Mouse (Mus musculus): Measurements from ENCODE around the gene Chrm5. TPM values are rescaled to one million over a fixed set of nuclear protein-coding genes. Genes with fewer than 3 reads are reported as not detected.

Chrm5 gene
- polyA plus RNA-seq, 1 experiment from 2014 or later, result not detected

DNA sequence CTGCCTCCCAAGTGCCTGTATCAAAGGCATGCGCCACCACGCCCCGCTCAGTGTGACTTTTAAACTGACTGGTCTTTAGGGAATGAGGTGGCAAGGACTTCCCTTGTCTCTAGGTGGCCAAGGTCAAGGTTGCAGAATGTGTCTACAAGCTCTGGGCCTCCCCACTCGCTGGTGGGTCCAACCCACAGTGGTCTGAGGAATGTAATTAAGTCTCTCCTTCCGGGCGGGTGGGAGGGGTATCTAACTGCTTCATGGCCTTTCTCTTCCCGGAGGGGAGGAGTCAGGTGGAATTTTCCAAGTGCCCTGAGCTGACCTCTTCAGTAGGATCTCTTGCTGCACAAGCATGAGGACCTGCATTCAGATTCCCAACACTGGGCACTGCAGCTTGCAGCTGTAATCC is 17.3 kb upstream of the Chrm5 start:
- WGBS, result 66% methylated on average over 7 of the region's 7 CpGs

DNA sequence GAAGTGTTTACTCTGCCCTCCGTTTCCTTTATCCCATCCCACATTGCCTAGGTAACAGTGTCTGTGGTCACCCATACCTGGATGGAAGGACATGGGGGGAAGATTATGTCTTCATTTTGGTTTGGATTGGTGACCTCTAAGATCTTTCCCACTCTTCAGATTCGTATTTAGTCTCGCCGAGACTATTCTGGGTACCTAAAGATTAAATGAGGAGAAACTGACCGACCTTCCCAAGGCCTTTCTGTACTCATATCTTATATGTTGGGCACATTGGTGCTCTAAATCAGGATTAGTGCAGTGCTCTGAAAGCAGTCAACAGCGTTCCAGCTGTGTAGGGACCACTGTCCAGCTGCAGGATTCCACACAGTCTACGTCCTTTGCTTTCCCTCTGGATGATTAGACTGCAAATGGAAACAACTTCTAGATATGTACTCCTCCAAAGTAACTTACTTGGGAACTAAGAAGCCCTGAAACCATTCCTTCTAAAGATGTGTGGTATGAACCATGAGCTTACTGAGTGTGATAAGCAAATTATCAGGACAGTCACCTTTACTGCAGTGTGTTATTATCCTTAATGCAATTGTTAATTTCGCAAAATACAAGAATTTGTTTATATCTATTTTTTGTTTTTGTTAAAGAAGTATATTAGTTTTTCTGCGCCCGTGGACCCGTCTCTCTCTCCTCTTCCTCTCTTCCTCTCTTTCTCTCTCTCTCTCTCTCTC is 13.1 kb upstream of the Chrm5 start:
- H3K4me1 ChIP-seq (replicated peaks), result peaks cover 17% of the 10 kb centered on the region
- no peaks in the 10 kb centered on the region for H3K27me3 ChIP-seq
- peak overlapping the region; percentile 91 for H3K9ac ChIP-seq
- no peaks in the 10 kb centered on the region for H3K9me3 ChIP-seq (replicated peaks)
- H3K27ac ChIP-seq, result peak overlapping the region; percentile 99
- H3K4me2 ChIP-seq, result peak overlapping the region; percentile 76
- ATAC-seq (replicated peaks; ENCODE audit: insufficient number of reproducible peaks, insufficient read depth, low FRiP score, low read depth), result peak; percentile 1; the same call in 1 of the 2 replicates
- H3K36me3 ChIP-seq, result no peaks in the 10 kb centered on the region
- WGBS, result 37% methylated on average over 11 of the region's 11 CpGs
- H3K4me3 ChIP-seq, result peak overlapping the region; percentile 74

More for the DNA sequence above, 17.3 kb upstream of the Chrm5 start:
- no peak for ATAC-seq (replicated peaks; ENCODE audit: insufficient number of reproducible peaks, insufficient read depth, low FRiP score, low read depth)
- Histone ChIP-seq H3K27ac (0 out of 2 replicates have a peak overlapping the region, but pooled peaks have one; percentile 4), H3K4me3 (no peak overlapping the region), H3K9ac (no peak overlapping the region), H3K4me1 (replicated peaks) (peaks cover 16% of the 10 kb centered on the region), H3K27me3 (no peaks in the 10 kb centered on the region), H3K36me3 (no peaks in the 10 kb centered on the region), H3K9me3 (replicated peaks) (no peaks in the 10 kb centered on the region), H3K4me2 (no peak overlapping the region)

DNA sequence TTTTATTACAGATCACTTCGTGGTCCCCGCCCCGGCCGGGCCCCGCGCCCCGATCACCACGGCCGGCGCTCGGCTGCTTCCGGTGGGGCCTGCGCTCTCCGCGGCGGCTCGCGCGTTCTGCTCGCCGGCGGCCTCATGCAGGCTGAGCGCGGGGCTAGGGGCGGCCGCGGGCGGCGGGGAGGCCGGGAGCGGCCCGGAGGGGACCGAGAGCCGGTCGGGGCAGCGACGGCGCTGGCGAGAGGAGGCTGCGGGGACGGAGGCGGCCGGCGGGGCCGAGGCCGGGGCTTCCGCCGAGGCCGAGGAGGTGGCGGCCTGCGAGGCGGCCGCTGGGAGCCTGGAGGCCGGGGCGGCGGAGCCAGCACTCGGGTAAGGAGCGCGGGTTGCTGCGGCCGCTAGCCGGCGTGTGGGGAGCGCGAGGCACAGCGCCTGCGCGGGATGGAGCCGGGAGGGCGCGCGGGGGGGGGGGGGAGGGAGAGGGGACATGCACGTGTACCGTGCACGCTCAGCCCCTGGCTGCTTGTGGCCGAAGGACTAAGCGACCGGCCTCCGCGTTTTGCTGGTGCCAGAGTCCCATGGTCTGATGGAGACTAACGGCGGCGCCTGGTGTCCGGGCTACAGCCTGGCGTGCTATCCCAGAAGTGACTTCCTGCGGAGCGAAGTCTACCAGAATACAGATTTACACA is 12.4 kb upstream of the Chrm5 start, which contains the start of gene Aven:
TSS of gene Aven (plus strand) at position 109 of the 683 bp plus-strand sequence.
- ATAC-seq (replicated peaks; ENCODE audit: insufficient number of reproducible peaks, insufficient read depth, low FRiP score, low read depth), result peak; percentile 94
- no peaks in the 10 kb centered on the region for H3K9me3 ChIP-seq (replicated peaks)
- H3K4me3 ChIP-seq, result peak within 1 kb of the TSS; percentile 74
- H3K27me3 ChIP-seq, result no peaks in the 10 kb centered on the region
- peaks cover 15% of the 10 kb centered on the region for H3K4me1 ChIP-seq (replicated peaks)
- H3K9ac ChIP-seq, result peak within 1 kb of the TSS; percentile 91
- peak within 1 kb of the TSS; percentile 99 for H3K27ac ChIP-seq
- WGBS, result under 1% methylated on average over 75 of the region's 87 CpGs
- H3K4me2 ChIP-seq, result peak within 1 kb of the TSS; percentile 76
- no peaks in the 10 kb centered on the region for H3K36me3 ChIP-seq

DNA sequence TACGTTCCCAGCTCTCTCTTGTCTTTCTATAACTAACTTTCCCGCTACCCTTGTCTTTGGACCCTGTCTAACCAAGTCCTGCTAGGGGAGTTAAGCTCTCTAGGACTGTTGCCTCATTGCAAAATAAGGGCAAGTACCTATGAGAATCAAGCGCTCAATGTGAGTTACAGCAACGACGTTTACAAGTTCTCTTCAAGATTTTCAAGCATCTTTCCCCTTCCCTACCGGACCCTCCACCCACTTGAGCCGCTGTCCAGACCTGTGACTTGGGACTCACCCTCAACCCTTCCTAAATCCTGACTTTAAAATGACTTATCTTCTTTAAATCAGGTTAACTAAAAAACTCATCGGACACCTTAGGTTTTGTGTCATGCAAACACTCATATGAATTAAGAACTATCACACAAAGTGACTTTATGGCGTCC is 11.9 kb upstream of the Chrm5 start:
- ATAC-seq (replicated peaks; ENCODE audit: insufficient number of reproducible peaks, insufficient read depth, low FRiP score, low read depth), result peak; percentile 12; the same call in 1 of the 2 replicates
- no peaks in the 10 kb centered on the region for H3K9me3 ChIP-seq (replicated peaks)

DNA sequence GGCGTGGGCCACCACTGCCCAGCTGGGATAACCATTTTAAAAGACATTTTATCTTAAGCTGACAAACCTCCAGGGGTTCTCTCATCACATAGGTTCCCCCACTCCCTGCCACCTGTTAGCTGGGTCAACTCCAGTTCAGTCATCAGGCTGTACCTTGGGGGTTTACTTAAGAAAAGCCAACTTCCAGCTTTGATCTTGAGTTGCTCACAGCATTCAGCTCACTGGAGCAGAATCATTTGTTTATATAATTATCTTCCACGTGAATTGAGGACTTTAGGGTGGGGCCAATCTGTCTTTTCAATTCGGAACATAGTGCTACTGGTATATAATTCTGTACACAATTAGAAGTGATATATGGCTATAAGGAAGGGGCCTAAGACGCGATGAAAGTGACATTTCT is 11.1 kb upstream of the Chrm5 start:
- Histone ChIP-seq H3K4me1 (replicated peaks) (peaks cover 11% of the 10 kb centered on the region), H3K27ac (no peak overlapping the region), H3K4me2 (no peak overlapping the region), H3K4me3 (no peak overlapping the region), H3K36me3 (no peaks in the 10 kb centered on the region), H3K9me3 (replicated peaks) (no peaks in the 10 kb centered on the region), H3K9ac (no peak overlapping the region), H3K27me3 (no peaks in the 10 kb centered on the region)
- 80% methylated on average over 5 of the region's 5 CpGs for WGBS
- ATAC-seq (replicated peaks; ENCODE audit: insufficient number of reproducible peaks, insufficient read depth, low FRiP score, low read depth), result no peak

More for the DNA sequence above, 11.9 kb upstream of the Chrm5 start:
- H3K27ac ChIP-seq, result peak overlapping the region; percentile 99
- H3K4me3 ChIP-seq, result peak overlapping the region; percentile 74
- peak overlapping the region; percentile 76 for H3K4me2 ChIP-seq
- no peaks in the 10 kb centered on the region for H3K27me3 ChIP-seq
- H3K36me3 ChIP-seq, result no peaks in the 10 kb centered on the region
- H3K4me1 ChIP-seq (replicated peaks), result peaks cover 11% of the 10 kb centered on the region
- peak overlapping the region; percentile 91 for H3K9ac ChIP-seq
- WGBS, result 6% methylated on average over 9 of the region's 9 CpGs

DNA sequence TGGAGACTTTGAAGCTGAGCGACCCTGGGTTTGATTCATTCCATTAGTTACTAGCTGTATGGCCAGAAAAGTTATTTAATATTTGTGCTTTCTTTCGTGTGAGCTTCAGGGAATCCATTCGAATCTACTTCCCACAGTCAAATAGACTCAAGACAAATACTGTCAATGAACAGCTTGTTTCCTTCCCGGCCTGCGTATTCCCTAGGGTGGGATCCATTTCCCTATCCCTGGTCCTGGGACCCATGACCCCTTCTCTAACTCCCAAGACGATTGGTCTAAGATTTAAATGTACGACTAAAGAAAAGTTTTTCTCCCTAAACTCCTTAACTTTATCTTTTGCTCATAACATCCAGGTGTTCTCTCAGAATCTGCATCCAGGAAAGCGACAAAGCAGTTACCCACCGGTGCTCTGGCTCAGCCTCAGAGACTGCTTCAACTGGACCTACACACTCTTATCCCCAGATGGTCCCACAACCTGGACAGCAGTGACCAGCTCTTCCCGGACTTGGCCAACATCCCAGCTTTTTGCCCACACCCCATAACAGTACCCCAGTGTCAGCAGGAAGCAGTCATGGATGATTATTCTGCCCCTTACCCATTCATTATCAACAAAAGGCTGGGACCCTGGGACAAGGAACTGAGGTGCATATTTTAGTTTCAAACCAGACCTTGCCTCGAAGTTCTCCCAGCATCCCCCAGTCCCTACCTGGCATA is 10.1 kb upstream of the Chrm5 start:
- peaks cover 11% of the 10 kb centered on the region for H3K4me1 ChIP-seq (replicated peaks)
- no peak overlapping the region for H3K27ac ChIP-seq
- H3K27me3 ChIP-seq, result no peaks in the 10 kb centered on the region
- no peaks in the 10 kb centered on the region for H3K9me3 ChIP-seq (replicated peaks)
- no peak overlapping the region for H3K4me2 ChIP-seq
- no peak overlapping the region for H3K9ac ChIP-seq
- H3K36me3 ChIP-seq, result no peaks in the 10 kb centered on the region
- H3K4me3 ChIP-seq, result no peak overlapping the region
- ATAC-seq (replicated peaks; ENCODE audit: insufficient number of reproducible peaks, insufficient read depth, low FRiP score, low read depth), result no peak
- 78% methylated on average over 11 of the region's 11 CpGs for WGBS

DNA sequence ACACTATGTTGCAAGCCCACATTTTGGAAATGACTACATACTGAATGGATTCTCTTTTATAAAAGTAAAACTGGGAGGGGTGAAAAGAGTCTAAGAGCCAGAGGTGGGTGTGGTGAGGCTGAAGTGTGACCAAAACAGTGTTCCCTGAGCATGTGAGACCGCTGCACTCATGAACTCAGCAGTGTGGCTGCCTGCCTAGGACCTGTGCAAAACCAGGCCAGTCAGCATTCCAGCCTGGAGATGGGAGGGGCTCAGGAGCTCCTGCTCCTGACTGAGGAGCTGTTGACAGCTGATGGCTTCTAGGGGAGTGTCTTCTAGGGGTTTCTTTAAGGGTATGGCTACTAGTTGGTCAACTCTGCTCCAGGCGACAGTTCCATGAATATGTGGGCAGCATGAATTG is 4.3 kb upstream of the Chrm5 start:
- H3K4me1 ChIP-seq (replicated peaks), result 0 out of 2 replicates have a peak, but pooled peaks cover 3% of the 10 kb centered on the region
- H3K9me3 ChIP-seq (replicated peaks), result no peaks in the 10 kb centered on the region
- WGBS, result 37% methylated on average over 2 of the region's 2 CpGs
- peak; percentile 62; the same call in 1 of the 2 replicates for ATAC-seq (replicated peaks; ENCODE audit: insufficient number of reproducible peaks, insufficient read depth, low FRiP score, low read depth)
- no peak overlapping the region for H3K27ac ChIP-seq
- no peaks in the 10 kb centered on the region for H3K36me3 ChIP-seq
- H3K9ac ChIP-seq, result no peak overlapping the region
- no peak overlapping the region for H3K4me2 ChIP-seq
- no peaks in the 10 kb centered on the region for H3K27me3 ChIP-seq
- no peak overlapping the region for H3K4me3 ChIP-seq

DNA sequence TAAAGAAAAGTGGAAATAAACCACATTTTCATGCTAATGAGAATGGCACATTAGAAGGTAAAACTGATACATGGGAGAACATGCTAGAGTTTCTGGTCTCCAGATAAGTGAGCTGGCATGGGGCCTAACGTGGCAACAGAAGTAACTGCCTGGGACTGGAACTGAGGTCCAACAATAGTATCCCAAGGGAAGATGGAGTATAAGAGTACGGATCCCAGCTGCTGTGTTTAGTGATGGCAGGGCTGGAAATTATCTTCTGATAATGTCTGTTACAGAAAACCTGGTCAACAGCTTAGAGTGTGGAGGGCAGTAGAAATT is 2.7 kb upstream of the Chrm5 start:
- Histone ChIP-seq H3K4me2 (no peak overlapping the region), H3K4me1 (replicated peaks) (0 out of 2 replicates have a peak, but pooled peaks cover 3% of the 10 kb centered on the region), H3K27me3 (no peaks in the 10 kb centered on the region), H3K36me3 (no peaks in the 10 kb centered on the region), H3K4me3 (no peak overlapping the region), H3K9me3 (replicated peaks) (no peaks in the 10 kb centered on the region), H3K9ac (no peak overlapping the region), H3K27ac (no peak overlapping the region)
- 50% methylated on average over 2 of the region's 2 CpGs for WGBS
- no peak for ATAC-seq (replicated peaks; ENCODE audit: insufficient number of reproducible peaks, insufficient read depth, low FRiP score, low read depth)

DNA sequence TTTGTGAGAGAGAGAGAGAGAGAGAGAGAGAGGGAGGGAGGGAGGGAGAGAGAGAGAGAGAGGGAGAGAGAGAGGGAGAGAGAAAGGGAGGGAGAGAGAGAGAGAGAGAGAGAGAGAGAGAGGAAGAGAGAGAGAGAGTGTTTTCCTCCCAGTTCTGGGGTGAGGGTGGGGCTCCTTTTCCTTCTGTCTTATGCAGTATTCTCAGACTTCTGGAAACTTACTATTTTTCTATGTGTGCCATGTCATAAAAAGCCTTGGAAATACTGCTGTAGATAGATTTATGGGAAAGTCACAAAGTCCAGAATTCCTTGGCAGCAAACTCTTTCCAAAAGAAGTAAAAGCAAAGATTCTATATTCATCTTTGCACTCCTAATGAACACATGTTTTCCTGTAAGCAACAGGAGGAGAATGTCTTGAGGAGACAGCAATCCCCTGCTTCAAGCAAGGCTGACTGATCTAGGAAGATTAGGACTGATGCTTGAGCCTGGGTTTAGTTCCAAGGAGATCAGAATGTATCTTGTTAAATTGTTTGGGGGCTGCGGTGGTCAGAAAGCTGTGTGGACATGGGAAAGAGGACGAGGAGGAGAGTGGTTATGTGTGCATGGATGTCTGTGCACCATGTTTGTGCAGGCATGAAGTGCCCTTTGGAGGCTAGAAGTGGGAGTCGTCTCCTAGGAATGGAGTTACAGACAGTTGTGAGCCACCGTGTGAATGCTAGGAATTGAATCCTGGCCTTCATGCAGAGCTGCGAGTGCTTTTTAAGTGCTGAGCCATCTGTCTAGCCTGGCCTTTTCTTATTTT is 2.2 kb upstream of the Chrm5 start:
- no peak overlapping the region for H3K4me2 ChIP-seq
- WGBS, result 64% methylated on average over 5 of the region's 5 CpGs
- no peaks in the 10 kb centered on the region for H3K36me3 ChIP-seq
- H3K9me3 ChIP-seq (replicated peaks), result no peaks in the 10 kb centered on the region
- no peak overlapping the region for H3K9ac ChIP-seq
- no peak overlapping the region for H3K4me3 ChIP-seq
- no peak overlapping the region for H3K27ac ChIP-seq
- H3K4me1 ChIP-seq (replicated peaks), result 0 out of 2 replicates have a peak, but pooled peaks cover 3% of the 10 kb centered on the region
- ATAC-seq (replicated peaks; ENCODE audit: insufficient number of reproducible peaks, insufficient read depth, low FRiP score, low read depth), result no peak
- no peaks in the 10 kb centered on the region for H3K27me3 ChIP-seq

DNA sequence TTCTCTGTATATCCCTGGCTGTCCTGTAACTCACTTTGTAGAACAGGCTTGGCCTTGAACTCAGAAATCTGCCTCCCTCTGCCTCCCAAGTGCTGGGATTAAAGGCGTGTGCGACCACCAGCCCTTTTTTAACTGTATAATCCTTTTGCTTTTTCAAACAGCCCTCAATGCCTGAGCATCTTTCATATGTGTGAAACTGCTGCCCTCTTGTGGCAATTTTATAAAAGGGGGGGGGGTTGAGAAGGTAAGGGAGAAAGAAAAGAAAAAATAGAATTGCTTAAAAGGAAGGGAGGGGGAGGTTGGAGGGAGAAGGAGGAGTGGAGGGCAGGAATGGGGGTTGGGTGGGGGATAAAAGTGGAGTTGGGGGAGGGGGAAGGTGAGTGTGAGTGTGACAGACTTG is 995 bp upstream of the Chrm5 start:
- Histone ChIP-seq H3K4me1 (replicated peaks) (0 out of 2 replicates have a peak, but pooled peaks cover 3% of the 10 kb centered on the region), H3K4me2 (no peak overlapping the region), H3K4me3 (no peak overlapping the region), H3K9ac (no peak overlapping the region), H3K27me3 (no peaks in the 10 kb centered on the region), H3K27ac (no peak overlapping the region), H3K9me3 (replicated peaks) (no peaks in the 10 kb centered on the region), H3K36me3 (no peaks in the 10 kb centered on the region)
- ATAC-seq (replicated peaks; ENCODE audit: insufficient number of reproducible peaks, insufficient read depth, low FRiP score, low read depth), result no peak
- WGBS, result 2% methylated on average over 2 of the region's 2 CpGs
